Mouse (Mus musculus) ES-E14 (cell line): ENCODE data around the gene Itsn1. TPM values are rescaled to one million over a fixed set of nuclear protein-coding genes. Genes with fewer than 3 reads are reported as not detected.

ENCODE experiments used
- DNase-seq: peaks from one replicate; pipeline ENCODE4 v3.0.0-alpha.2; 2013; ENCODE audit warnings: low read depth, low spot score
- H3K27ac ChIP-seq: 2 replicates; pipeline ENCODE4 v1.5.1; 2012; ENCODE audit warnings: low read depth, mild to moderate bottlenecking, low read length, moderate library complexity, mixed read lengths; ENCODE audit not compliant: poor library complexity, insufficient read depth, severe bottlenecking
- H3K36me3 ChIP-seq: 2 replicates; pipeline ENCODE4 v1.6.1; 2012; ENCODE audit warnings: mild to moderate bottlenecking, low read length, moderate library complexity, mixed read lengths; ENCODE audit not compliant: control insufficient read depth, poor library complexity, insufficient read depth, severe bottlenecking
- H3K4me1 ChIP-seq, 2 experiments: fragments of 150-350 bp in 1 of 2; sonication (generic) in 1 of 2; 2 replicates each; pipeline ENCODE4 v1.6.1; 2012; ENCODE audit warnings: low read length in 2 of 2, mild to moderate bottlenecking in 1 of 2, mixed read lengths in 1 of 2; ENCODE audit not compliant: control insufficient read depth in 2 of 2, insufficient read depth in 2 of 2, poor library complexity in 1 of 2
- H3K4me3 ChIP-seq, 2 experiments: fragments of 150-350 bp in 1 of 2; sonication (generic) in 1 of 2; 2 replicates each; pipeline ENCODE4 v1.5.1; 2012; ENCODE audit warnings: low read length in 2 of 2, low read depth in 1 of 2, mild to moderate bottlenecking in 1 of 2, mixed read lengths in 1 of 2; ENCODE audit not compliant: insufficient read depth in 1 of 2, poor library complexity in 1 of 2, severe bottlenecking in 1 of 2
- H3K9ac ChIP-seq: 2 replicates; pipeline ENCODE4 v1.6.1; 2012; ENCODE audit warnings: low read depth, mild to moderate bottlenecking, low read length, mixed read lengths; ENCODE audit not compliant: poor library complexity, insufficient read depth, severe bottlenecking
- H3K9me3 ChIP-seq: fragments of 150-350 bp; sonication (generic); 2 replicates; pipeline ENCODE4 v1.6.1; 2012; ENCODE audit warnings: low read depth, mild to moderate bottlenecking, low read length; ENCODE audit not compliant: control insufficient read depth, insufficient read depth
- CHD2 ChIP-seq: IDR thresholded peaks from 2 replicates; pipeline ENCODE4 v1.6.1; 2014; ENCODE audit warnings: mild to moderate bottlenecking, low read depth, low read length, inconsistent platforms
- HCFC1 ChIP-seq: IDR thresholded peaks from 2 replicates; pipeline ENCODE4 v1.6.1; 2012; ENCODE audit warnings: low read length, inconsistent platforms, borderline replicate concordance; ENCODE audit not compliant: insufficient read depth
- MAFK ChIP-seq: IDR thresholded peaks from 2 replicates; pipeline ENCODE4 v1.6.1; 2014; ENCODE audit warnings: mild to moderate bottlenecking, low read depth, low read length, inconsistent platforms; ENCODE audit not compliant: insufficient read depth
- ZC3H11A ChIP-seq: IDR thresholded peaks from 2 replicates; pipeline ENCODE4 v1.6.1; 2012; ENCODE audit warnings: low read depth, mild to moderate bottlenecking, inconsistent platforms, low read length, borderline replicate concordance
- ZNF384 ChIP-seq: IDR thresholded peaks from 2 replicates; pipeline ENCODE4 v1.6.1; 2012; ENCODE audit warnings: low read depth, low read length, inconsistent platforms
- in situ Hi-C, 2 experiments: fragments of 600-800 bp; cut with MboI; formaldehyde crosslinking; loops; one replicate each; pipeline ENCODE4 v1.15.1; 2025; ENCODE audit warnings: low sequenced_read_pairs in 2 of 2, inconsistent platforms in 1 of 2; ENCODE audit not compliant: unreplicated experiment in 2 of 2
- total RNA-seq: library from RNA; depleted of rRNA; stranded (reverse); fragments of 300-350 nt; gene quantifications from 2 replicates; pipeline ENCODE4 v1.2.3, GENCODE M21; 2012

Itsn1 gene
- total RNA-seq, 1 experiment = 28.6 TPM

DNA sequence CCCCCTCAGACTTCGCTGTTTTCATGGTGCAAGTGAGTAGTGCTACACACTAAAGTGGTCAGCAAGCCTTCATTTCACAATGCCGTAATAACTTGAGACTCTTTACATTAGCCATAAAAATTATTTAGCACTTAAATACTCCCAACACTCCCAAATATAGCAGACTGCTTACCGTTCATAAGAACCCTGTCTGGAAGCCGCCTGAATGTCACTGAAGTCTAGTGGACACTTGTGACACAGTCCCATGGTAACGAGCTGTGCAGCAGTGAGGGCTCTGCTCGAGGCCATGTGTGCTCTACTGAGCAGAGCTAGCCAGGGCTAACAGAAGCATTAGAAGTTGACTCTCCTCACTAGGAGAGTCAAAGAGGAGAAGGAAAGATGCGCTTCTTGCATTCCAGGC is 81.2 kb downstream of the Itsn1 start:
- no peak for DNase-seq
- in situ Hi-C loops = no loop called here
- Histone ChIP-seq H3K36me3 (peaks cover 3% of the 10 kb centered on the region; the same call in 1 of the 2 replicates), H3K4me1 (no peaks in the 10 kb centered on the region), H3K27ac (no peak overlapping the region), H3K9me3 (no peaks in the 10 kb centered on the region), H3K9ac (no peak overlapping the region), H3K4me3 (no peak overlapping the region)
- TF ChIP-seq MAFK (no peak), ZNF384 (no peak), CHD2 (no peak), ZC3H11A (no peak), HCFC1 (no peak)

DNA sequence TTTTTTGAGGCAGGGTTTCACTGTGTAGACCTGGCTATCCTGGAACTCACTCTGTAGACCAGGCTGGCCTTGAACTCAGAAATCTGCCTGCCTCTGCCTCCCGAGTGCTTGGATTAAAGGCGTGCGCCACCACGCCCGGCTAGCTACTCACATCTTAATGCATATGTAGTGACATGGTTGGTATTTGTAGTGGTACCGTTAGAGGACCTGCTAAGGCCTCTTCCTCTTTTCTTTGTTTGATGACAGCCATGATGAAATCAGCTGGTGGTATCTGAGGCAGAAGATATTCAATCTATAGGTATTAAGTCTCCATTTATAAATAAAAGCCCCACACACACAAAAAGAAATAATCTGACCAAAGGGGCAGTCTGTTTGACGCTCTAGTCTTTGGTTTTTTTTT is 82.3 kb downstream of the Itsn1 start:
- no peaks in the 10 kb centered on the region for H3K4me1 ChIP-seq
- no peaks in the 10 kb centered on the region for H3K9me3 ChIP-seq
- no peak for TF ChIP-seq ZNF384
- no peak for TF ChIP-seq HCFC1
- TF ChIP-seq MAFK = no peak
- TF ChIP-seq ZC3H11A = no peak
- TF ChIP-seq CHD2 = no peak
- DNase-seq = no peak
- in situ Hi-C loops = no loop called here
- 0 out of 2 replicates have a peak overlapping the region, but pooled peaks have one; percentile 22 for H3K9ac ChIP-seq
- H3K4me3 ChIP-seq = no peak overlapping the region
- peaks cover 12% of the 10 kb centered on the region; the same call in 1 of the 2 replicates for H3K36me3 ChIP-seq
- H3K27ac ChIP-seq = no peak overlapping the region; the same call in 1 of the 2 replicates

DNA sequence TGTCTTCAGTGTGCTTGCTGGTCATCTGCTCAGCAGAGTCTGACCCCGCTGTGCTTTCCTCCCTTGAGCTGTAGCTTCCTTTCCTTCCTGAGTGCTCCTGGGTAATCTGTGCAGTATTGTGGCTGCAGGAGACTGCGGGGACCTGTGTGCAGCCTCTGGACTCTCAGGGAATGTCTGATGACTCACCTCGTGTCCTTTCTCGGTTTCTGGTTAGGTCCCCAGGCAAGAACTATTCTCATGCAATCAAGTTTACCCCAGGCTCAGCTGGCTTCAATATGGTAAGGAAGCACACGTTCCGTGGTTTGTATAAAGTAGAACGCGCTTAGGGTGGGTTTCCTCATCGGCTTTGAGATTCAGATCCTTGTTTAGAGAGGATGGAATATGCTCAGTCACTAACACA is 82.8 kb downstream of the Itsn1 start:
- no peaks in the 10 kb centered on the region for H3K9me3 ChIP-seq
- in situ Hi-C loops = no loop called here
- H3K27ac ChIP-seq = no peak overlapping the region; the same call in 1 of the 2 replicates
- H3K4me1 ChIP-seq = no peaks in the 10 kb centered on the region
- no peak for TF ChIP-seq HCFC1
- no peak for TF ChIP-seq MAFK
- TF ChIP-seq ZNF384 = no peak
- no peak for TF ChIP-seq CHD2
- TF ChIP-seq ZC3H11A = no peak
- no peak for DNase-seq
- no peak overlapping the region for H3K4me3 ChIP-seq
- H3K9ac ChIP-seq = 0 out of 2 replicates have a peak overlapping the region, but pooled peaks have one; percentile 22
- H3K36me3 ChIP-seq = peaks cover 15% of the 10 kb centered on the region; the same call in 1 of the 2 replicates

- no peaks in the 10 kb centered on the region for H3K9me3 ChIP-seq
- H3K4me1 ChIP-seq = peaks cover 0 to 2% of the 10 kb centered on the region in 2 experiments; a peak in 1 of 4 replicates
- H3K27ac ChIP-seq = no peak overlapping the region
- H3K9ac ChIP-seq = no peak overlapping the region
- TF ChIP-seq CHD2 = no peak
- TF ChIP-seq ZC3H11A = no peak
- TF ChIP-seq ZNF384 = no peak
- no peak for TF ChIP-seq MAFK
- no peak for TF ChIP-seq HCFC1
- H3K36me3 ChIP-seq = peaks cover 14% of the 10 kb centered on the region; the same call in 1 of the 2 replicates
- no peak for DNase-seq
- in situ Hi-C loops = no loop called here
- no peak overlapping the region for H3K4me3 ChIP-seq
Measured at GRCm38 (mm10) chr16:91813543-91813942, 84.5 kb downstream of the Itsn1 start.

- H3K4me3 ChIP-seq = no peak overlapping the region
- H3K9me3 ChIP-seq = no peaks in the 10 kb centered on the region
- in situ Hi-C loops = no loop called here
- H3K4me1 ChIP-seq = peaks cover 0 to 2% of the 10 kb centered on the region in 2 experiments; a peak in 1 of 4 replicates
- peaks cover 14% of the 10 kb centered on the region; the same call in 1 of the 2 replicates for H3K36me3 ChIP-seq
- no peak for DNase-seq
- TF ChIP-seq ZC3H11A (no peak), ZNF384 (no peak), CHD2 (no peak)
- H3K27ac ChIP-seq = no peak overlapping the region
- H3K9ac ChIP-seq = no peak overlapping the region
Measured at GRCm38 (mm10) chr16:91815067-91815466, 86.0 kb downstream of the Itsn1 start.
